Mouse (Mus musculus) liver, postnatal 0 days (tissue): Measurements from ENCODE around the gene 2010300C02Rik. TPM values are rescaled to one million over a fixed set of nuclear protein-coding genes. Genes with fewer than 3 reads are reported as not detected.

ENCODE experiments used
- ATAC-seq: fragments of 200-750 bp; cut with Nextera tagmentation; 2 replicates; pipeline ENCODE4 v1.8.0; 2017; ENCODE audit warnings: mild to moderate bottlenecking, moderate library complexity
- DNase-seq: peaks from one replicate; pipeline ENCODE4 v3.0.0-alpha.2; 2016
- H3K27ac ChIP-seq: fragments of 300-500 bp; sonication (generic); 2 replicates; pipeline ENCODE4 v1.5.1; 2014; ENCODE audit warnings: antibody characterized with exemption, moderate library complexity, mild to moderate bottlenecking, low read depth
- H3K27me3 ChIP-seq: fragments of 300-500 bp; sonication (generic); 2 replicates; pipeline ENCODE4 v1.6.1; 2014; ENCODE audit warnings: low read length, control low read depth, mixed read lengths; ENCODE audit not compliant: insufficient read depth
- H3K36me3 ChIP-seq: fragments of 300-500 bp; sonication (generic); replicated peaks from 2 replicates; pipeline ENCODE4 v1.6.1; 2014; ENCODE audit warnings: mild to moderate bottlenecking, control low read depth, low read length, moderate library complexity, mixed read lengths; ENCODE audit not compliant: insufficient read depth
- H3K4me1 ChIP-seq: fragments of 300-500 bp; sonication (generic); 2 replicates; pipeline ENCODE4 v1.6.1; 2014; ENCODE audit warnings: antibody characterized with exemption, mild to moderate bottlenecking, control low read depth; ENCODE audit not compliant: insufficient read depth
- H3K4me2 ChIP-seq: fragments of 300-500 bp; sonication (generic); 2 replicates; pipeline ENCODE4 v1.6.1; 2014; ENCODE audit warnings: low read depth, mild to moderate bottlenecking, low read length, moderate library complexity, mixed read lengths
- H3K4me3 ChIP-seq: fragments of 300-500 bp; sonication (generic); 2 replicates; pipeline ENCODE4 v1.5.1; 2014; ENCODE audit warnings: low read depth, low read length
- H3K9ac ChIP-seq: fragments of 300-500 bp; sonication (generic); replicated peaks from 2 replicates; pipeline ENCODE4 v1.6.1; 2014; ENCODE audit warnings: mild to moderate bottlenecking, moderate library complexity
- H3K9me3 ChIP-seq: fragments of 300-500 bp; sonication (generic); 2 replicates; pipeline ENCODE4 v1.6.1; 2016; ENCODE audit warnings: mild to moderate bottlenecking, control low read depth, low read length, mixed read lengths
- CTCF ChIP-seq: sonication (generic); IDR thresholded peaks from 2 replicates; pipeline ENCODE4 v1.5.1; 2016; ENCODE audit warnings: antibody characterized with exemption, low read depth
- EP300 ChIP-seq: IDR thresholded peaks from 2 replicates; pipeline ENCODE4 v1.6.1; 2016; ENCODE audit warnings: antibody characterized with exemption, low read depth, mild to moderate bottlenecking
- WGBS: fragments of 180-500 bp; shearing (Covaris S2); extraction: QIAGEN DNeasy Blood & Tissue Kit; methylation state at CpG from one replicate; pipeline ENCODE4 v1.1.7; 2014; ENCODE audit not compliant: insufficient replicate concordance; 5-methylcytosine and 5-hydroxymethylcytosine counted together
- polyA plus RNA-seq: library from polyadenylated mRNA; unstranded; fragments of >200 nt; fragmentation: Nextera tagmentation; extraction: Ambion mirVana; gene quantifications from 2 replicates; pipeline ENCODE4 v1.2.1, GENCODE M21; 2015

2010300C02Rik gene
- polyA plus RNA-seq, 1 experiment from 2014 or later = 0.20 TPM

DNA sequence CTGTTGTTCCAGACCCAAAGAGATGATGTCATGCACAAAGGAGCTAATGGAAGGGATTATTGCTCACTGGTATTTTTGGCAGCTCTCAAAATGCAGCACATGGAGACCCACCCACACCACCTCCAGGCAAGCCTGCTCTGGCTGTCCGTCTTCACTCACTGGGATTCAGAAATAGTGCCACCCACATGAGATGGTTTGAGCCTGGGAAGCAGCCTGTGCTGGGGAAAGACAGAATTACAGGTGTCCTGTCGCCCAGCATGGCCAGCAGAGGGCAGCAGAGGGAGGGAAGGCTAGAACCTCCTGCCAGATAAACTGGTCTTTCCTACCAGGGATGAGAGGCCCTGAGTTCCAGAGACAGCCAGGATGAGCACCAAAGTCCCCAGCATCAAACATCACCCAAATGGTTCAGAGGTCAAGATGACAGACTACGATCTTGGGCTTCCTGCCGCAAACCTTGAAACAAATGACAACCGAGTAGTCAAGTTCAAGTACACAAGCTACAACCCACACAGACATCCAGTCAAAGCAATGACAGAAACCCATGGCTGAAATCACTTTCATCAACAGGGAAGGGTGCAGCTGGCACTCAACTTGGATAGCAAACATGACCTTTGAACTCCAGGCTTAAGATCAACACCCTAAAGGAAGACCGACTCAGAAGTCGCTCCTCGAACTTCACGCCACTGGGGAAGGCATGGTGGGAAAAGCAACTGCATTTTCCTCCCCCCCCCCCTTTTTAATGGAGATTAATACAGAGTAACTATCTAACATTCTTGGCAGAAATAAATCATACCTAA lies 41.4 kb downstream of the 2010300C02Rik start:
- DNase-seq (peak; percentile 86), ATAC-seq (0 out of 2 replicates have a peak, but pooled peaks have one; percentile 29)
- H3K9me3 ChIP-seq = no peaks in the 10 kb centered on the region
- H3K27me3 ChIP-seq = no peaks in the 10 kb centered on the region
- no peak overlapping the region for H3K9ac ChIP-seq
- no peak overlapping the region for H3K4me2 ChIP-seq
- TF ChIP-seq CTCF = peak; percentile 92
- no peak for TF ChIP-seq EP300
- H3K4me1 ChIP-seq = no peaks in the 10 kb centered on the region
- 66% methylated on average over 9 of the region's 9 CpGs for WGBS
- H3K27ac ChIP-seq = no peak overlapping the region
- H3K36me3 ChIP-seq = no peaks in the 10 kb centered on the region
- H3K4me3 ChIP-seq = no peak overlapping the region

DNA sequence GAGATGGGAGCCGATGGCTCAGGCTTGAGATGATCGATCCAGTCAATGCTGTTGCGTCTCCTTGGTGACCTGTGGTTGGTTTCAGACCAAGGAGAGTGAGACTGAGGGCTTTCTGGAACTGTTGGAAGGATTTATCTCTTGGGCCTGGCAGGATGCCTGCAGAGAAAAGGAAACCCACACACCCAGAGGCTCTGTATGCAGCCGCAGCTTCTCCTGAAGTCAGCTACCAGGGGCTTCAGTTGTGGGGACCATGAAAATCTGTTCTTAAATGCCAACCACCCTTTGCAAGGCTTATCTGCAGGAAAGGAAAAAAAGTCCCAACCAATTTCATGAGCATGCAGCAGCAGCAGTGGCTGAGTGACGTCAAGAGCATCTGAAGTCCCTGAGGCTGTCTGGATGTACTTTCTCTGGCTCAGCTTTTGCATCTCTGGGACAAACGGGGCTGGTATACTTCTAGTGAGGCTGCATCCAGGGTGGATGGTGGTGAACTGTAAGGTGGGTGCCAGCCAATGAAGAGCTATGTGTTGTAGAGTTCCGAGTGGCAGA lies 42.8 kb downstream of the 2010300C02Rik start:
- H3K4me1 ChIP-seq = no peaks in the 10 kb centered on the region
- H3K4me3 ChIP-seq = no peak overlapping the region
- no peaks in the 10 kb centered on the region for H3K36me3 ChIP-seq
- H3K9ac ChIP-seq = no peak overlapping the region
- DNase-seq (no peak), ATAC-seq (no peak)
- no peak overlapping the region for H3K27ac ChIP-seq
- TF ChIP-seq CTCF = no peak
- no peak for TF ChIP-seq EP300
- no peaks in the 10 kb centered on the region for H3K27me3 ChIP-seq
- no peak overlapping the region for H3K4me2 ChIP-seq
- 63% methylated on average over 7 of the region's 7 CpGs for WGBS
- no peaks in the 10 kb centered on the region for H3K9me3 ChIP-seq

DNA sequence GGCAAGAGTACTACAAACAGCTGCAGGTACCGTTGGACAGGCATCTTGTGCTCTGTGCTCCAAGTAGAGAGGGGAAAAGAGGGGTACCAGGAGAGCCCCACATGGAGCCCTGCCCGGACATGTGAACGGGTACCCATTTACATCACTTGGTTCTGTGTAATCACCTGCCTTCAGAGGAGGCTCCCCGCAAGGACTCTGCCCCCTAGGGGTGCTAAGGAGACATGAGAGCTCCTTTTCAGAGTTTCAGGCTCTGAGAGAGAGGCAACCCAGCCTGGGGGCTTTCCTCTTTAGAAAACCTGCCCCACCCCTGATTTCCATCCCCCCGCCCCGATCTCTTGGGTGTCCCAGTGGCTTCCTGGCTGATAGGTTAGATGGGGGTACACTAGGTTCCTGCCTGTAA lies 44.4 kb downstream of the 2010300C02Rik start:
- Histone ChIP-seq H3K4me1 (no peaks in the 10 kb centered on the region), H3K27me3 (no peaks in the 10 kb centered on the region), H3K9ac (no peak overlapping the region), H3K36me3 (no peaks in the 10 kb centered on the region), H3K4me3 (no peak overlapping the region), H3K9me3 (no peaks in the 10 kb centered on the region), H3K27ac (no peak overlapping the region), H3K4me2 (no peak overlapping the region)
- TF ChIP-seq CTCF (no peak), EP300 (no peak)
- DNase-seq (no peak), ATAC-seq (no peak)
- WGBS = 43% methylated on average over 6 of the region's 6 CpGs

DNA sequence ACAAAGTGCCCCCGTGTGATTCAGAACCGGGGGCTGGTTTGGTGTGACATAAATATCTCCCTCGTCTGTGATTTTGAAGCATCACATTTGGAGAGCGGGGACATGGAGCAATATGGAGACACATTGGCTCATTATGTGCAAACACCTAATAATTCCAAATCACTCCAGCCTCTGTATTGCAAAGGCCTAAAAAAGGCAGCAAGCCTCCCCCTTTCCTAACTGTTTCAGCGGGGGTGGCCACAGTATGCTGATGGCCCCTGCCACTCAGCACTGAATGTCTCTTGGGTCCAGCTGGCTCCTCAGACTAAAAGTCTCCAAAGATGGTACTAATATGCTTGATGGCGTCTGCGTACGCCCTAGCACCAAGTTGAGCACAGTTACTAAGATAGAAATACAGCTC lies 45.6 kb downstream of the 2010300C02Rik start:
- H3K4me1 ChIP-seq = no peaks in the 10 kb centered on the region
- no peaks in the 10 kb centered on the region for H3K36me3 ChIP-seq
- ATAC-seq = no peak
- TF ChIP-seq EP300 (no peak), CTCF (no peak)
- no peak overlapping the region for H3K4me2 ChIP-seq
- no peaks in the 10 kb centered on the region for H3K27me3 ChIP-seq
- no peak overlapping the region for H3K9ac ChIP-seq
- WGBS = 81% methylated on average over 8 of the region's 8 CpGs
- DNase-seq = no peak
- H3K9me3 ChIP-seq = no peaks in the 10 kb centered on the region
- H3K27ac ChIP-seq = no peak overlapping the region
- no peak overlapping the region for H3K4me3 ChIP-seq

DNA sequence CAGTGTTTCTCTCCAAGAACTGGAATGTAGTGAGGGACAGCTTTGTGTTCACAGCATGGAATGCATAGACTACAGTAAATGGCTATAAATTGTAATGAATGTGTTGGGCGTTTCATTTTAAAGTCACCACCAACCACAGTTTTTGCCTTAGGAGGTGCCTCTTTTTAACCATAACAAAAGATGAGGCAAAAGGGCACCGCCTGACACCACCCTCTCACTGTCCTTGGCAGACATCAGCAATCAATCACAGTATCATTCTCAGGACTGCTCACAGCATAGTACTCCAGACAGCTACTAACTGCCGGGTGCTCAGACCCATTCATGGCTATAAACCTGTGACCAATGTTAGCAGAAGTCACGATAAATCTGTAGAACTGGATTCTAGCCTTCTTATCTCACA lies 48.6 kb downstream of the 2010300C02Rik start:
- H3K36me3 ChIP-seq = no peaks in the 10 kb centered on the region
- DNase-seq (no peak), ATAC-seq (no peak)
- no peaks in the 10 kb centered on the region for H3K27me3 ChIP-seq
- 56% methylated on average over 4 of the region's 4 CpGs for WGBS
- H3K4me1 ChIP-seq = no peaks in the 10 kb centered on the region
- no peak overlapping the region for H3K4me2 ChIP-seq
- H3K27ac ChIP-seq = no peak overlapping the region
- no peak overlapping the region for H3K9ac ChIP-seq
- H3K9me3 ChIP-seq = no peaks in the 10 kb centered on the region
- H3K4me3 ChIP-seq = no peak overlapping the region
- TF ChIP-seq EP300 = no peak
- TF ChIP-seq CTCF = no peak

DNA sequence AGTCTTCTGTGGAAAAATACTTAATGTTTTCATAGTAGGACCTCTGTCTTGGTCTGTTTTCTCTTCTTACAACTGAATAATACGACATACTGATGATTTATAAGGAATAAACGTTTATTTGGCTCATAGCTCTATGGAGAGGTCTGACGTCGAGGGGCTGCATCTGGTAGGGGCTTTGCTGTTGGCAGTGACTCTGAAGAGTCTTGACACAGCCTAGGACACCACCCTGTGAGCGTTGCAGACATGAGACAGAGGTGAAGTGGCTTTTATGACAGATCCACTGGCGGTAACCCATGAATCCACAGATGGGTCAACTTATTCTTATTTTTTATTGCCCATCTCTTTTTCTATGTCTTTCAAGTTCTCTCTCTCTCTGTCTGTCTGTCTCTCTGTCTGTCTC lies 52.5 kb downstream of the 2010300C02Rik start:
- Histone ChIP-seq H3K9ac (no peak overlapping the region), H3K27me3 (no peaks in the 10 kb centered on the region), H3K27ac (no peak overlapping the region), H3K9me3 (no peaks in the 10 kb centered on the region), H3K4me2 (no peak overlapping the region), H3K4me1 (no peaks in the 10 kb centered on the region; the same call in 1 of the 2 replicates), H3K4me3 (no peak overlapping the region), H3K36me3 (no peaks in the 10 kb centered on the region)
- DNase-seq (no peak), ATAC-seq (no peak)
- 81% methylated on average over 6 of the region's 6 CpGs for WGBS
- TF ChIP-seq EP300 = no peak
- no peak for TF ChIP-seq CTCF
